Mouse (Mus musculus) ES-Bruce4 (cell line): ENCODE results near the gene Olfr1124. TPM values are rescaled to one million over a fixed set of nuclear protein-coding genes. Genes with fewer than 3 reads are reported as not detected.
"Not testable (repeated sequence)": the region's sequence is repeated elsewhere in the genome, so short reads cannot be mapped to it uniquely, and the experiment has no call there.

ENCODE experiments used
- H3K27ac ChIP-seq: 2 replicates; pipeline ENCODE4 v1.5.1; 2012; ENCODE audit warnings: low read length, inconsistent platforms; ENCODE audit not compliant: insufficient read depth
- H3K27me3 ChIP-seq: 2 replicates; pipeline ENCODE4 v1.6.1; 2012; ENCODE audit warnings: mild to moderate bottlenecking, low read length, inconsistent platforms; ENCODE audit not compliant: control insufficient read depth, poor library complexity, insufficient read depth, severe bottlenecking
- H3K36me3 ChIP-seq: 2 replicates; pipeline ENCODE4 v1.6.1; 2012; ENCODE audit warnings: inconsistent platforms, mild to moderate bottlenecking, low read length, moderate library complexity; ENCODE audit not compliant: control insufficient read depth, poor library complexity, insufficient read depth, severe bottlenecking
- H3K4me1 ChIP-seq: one replicate; pipeline ENCODE4 v1.8.1; 2011; ENCODE audit warnings: low read length; ENCODE audit not compliant: control insufficient read depth, insufficient read depth
- H3K4me3 ChIP-seq: 2 replicates; pipeline ENCODE4 v1.5.1; 2011; ENCODE audit warnings: low read depth, mild to moderate bottlenecking, low read length
- H3K9ac ChIP-seq: 2 replicates; pipeline ENCODE4 v1.6.1; 2012; ENCODE audit warnings: low read depth, mild to moderate bottlenecking, inconsistent platforms; ENCODE audit not compliant: poor library complexity, severe bottlenecking
- H3K9me3 ChIP-seq: replicated peaks from 2 replicates; pipeline ENCODE4 v1.6.1; 2012; ENCODE audit warnings: mild to moderate bottlenecking, low read length, inconsistent platforms; ENCODE audit not compliant: control insufficient read depth, poor library complexity, insufficient read depth, severe bottlenecking
- CTCF ChIP-seq: IDR thresholded peaks from one replicate; pipeline ENCODE4 v1.8.1; 2011; ENCODE audit warnings: low read depth, low read length
- EP300 ChIP-seq: IDR thresholded peaks from 2 replicates; pipeline ENCODE4 v1.6.1; 2011; ENCODE audit warnings: low read depth, low read length; ENCODE audit not compliant: insufficient read depth
- POLR2A ChIP-seq: IDR thresholded peaks from one replicate; pipeline ENCODE4 v1.8.1; 2011; ENCODE audit warnings: low read length; ENCODE audit not compliant: insufficient read depth
- polyA plus RNA-seq: library from polyadenylated mRNA; stranded (reverse); fragments of >200 nt; gene quantifications from 2 replicates; pipeline ENCODE4 v1.2.4, GENCODE M21; 2011; ENCODE audit warnings: low read depth; ENCODE audit not compliant: missing spikeins, insufficient read depth, insufficient read length

Gene Olfr1124
- not detected in 2 replicates for polyA plus RNA-seq

DNA sequence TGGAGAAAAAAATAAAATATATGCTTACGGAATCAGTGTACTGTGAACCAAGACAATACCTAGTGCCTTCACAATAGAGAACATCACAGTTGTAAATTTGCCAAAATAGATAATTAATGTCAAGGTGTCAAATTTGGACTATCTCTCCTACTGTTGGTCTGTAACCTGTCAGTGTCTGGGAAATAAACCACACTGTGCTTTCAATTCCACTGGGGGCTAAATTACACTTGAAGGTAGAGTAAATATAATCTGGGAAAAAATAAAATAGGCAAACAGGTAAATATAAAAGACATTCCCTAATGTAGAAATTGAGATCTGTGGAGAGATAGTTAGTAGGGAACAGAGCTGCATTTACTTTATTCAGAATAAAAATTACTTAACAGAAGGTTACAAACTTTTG lies at the start of gene Olfr1124:
Gene Olfr1124, plus strand, starts transcription at position 301 of the 400 bp plus-strand sequence.
- Histone ChIP-seq H3K4me1 (no peaks in the 10 kb centered on the region), H3K27me3 (no peaks in the 10 kb centered on the region), H3K4me3 (no peak within 1 kb of the TSS), H3K9ac (no peak within 1 kb of the TSS), H3K9me3 (no peaks in the 10 kb centered on the region), H3K27ac (no peak within 1 kb of the TSS), H3K36me3 (no peaks in the 10 kb centered on the region)
- TF ChIP-seq EP300 (no peak), CTCF (no peak), POLR2A (no peak)

DNA sequence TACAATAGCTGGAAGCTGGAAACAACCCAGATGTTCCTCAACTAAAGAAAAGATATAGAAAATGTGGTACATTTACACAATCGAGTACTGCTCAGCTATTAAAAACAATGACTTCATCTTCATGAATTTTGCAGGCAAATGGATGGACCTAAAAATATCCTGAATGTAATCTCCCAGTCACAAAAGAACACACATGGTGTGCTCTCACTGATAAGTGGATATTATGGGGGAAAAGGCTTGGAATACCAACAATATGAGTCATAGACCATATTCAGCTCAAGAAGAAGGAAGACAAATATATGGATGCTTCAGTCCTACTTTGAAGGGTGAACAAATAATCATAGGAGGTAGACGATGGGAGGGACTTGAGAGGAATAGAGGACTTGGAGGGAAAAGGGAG lies 46.1 kb upstream of the Olfr1124 start:
- no peaks in the 10 kb centered on the region for H3K9me3 ChIP-seq
- H3K27ac ChIP-seq = no peak overlapping the region
- H3K4me1 ChIP-seq = no peaks in the 10 kb centered on the region
- H3K27me3 ChIP-seq = no peaks in the 10 kb centered on the region
- H3K36me3 ChIP-seq = no peaks in the 10 kb centered on the region
- no peak overlapping the region for H3K4me3 ChIP-seq
- H3K9ac ChIP-seq = no peak overlapping the region
- TF ChIP-seq CTCF (no peak), EP300 (no peak), POLR2A (no peak)

DNA sequence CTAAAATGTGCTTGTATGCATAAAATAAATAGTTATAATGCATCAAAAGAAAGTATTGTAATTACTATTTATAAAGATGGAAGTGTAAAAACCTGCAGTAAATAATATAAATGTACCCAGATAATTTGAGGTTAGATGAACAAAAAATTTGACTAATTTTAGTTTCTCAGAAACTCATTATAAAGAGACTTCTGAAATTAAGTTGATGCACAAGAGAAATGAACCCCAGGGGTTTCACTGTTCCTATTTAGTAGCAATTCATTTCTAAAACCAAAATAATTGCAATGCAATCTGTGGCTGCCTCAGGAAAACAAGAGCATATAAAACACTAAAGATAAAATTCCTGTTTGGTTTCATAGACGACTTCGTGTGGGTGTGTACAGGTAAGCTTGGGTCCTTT lies 44.5 kb upstream of the Olfr1124 start, which contains the start of gene Olfr1122:
Gene Olfr1122, plus strand, starts transcription at position 301 of the 400 bp plus-strand sequence.
- no peaks in the 10 kb centered on the region for H3K4me1 ChIP-seq
- TF ChIP-seq EP300 = no peak
- TF ChIP-seq CTCF = no peak
- no peak for TF ChIP-seq POLR2A
- H3K4me3 ChIP-seq = no peak within 1 kb of the TSS
- H3K27ac ChIP-seq = no peak within 1 kb of the TSS
- no peak within 1 kb of the TSS for H3K9ac ChIP-seq
- no peaks in the 10 kb centered on the region for H3K9me3 ChIP-seq
- H3K27me3 ChIP-seq = no peaks in the 10 kb centered on the region
- H3K36me3 ChIP-seq = no peaks in the 10 kb centered on the region

DNA sequence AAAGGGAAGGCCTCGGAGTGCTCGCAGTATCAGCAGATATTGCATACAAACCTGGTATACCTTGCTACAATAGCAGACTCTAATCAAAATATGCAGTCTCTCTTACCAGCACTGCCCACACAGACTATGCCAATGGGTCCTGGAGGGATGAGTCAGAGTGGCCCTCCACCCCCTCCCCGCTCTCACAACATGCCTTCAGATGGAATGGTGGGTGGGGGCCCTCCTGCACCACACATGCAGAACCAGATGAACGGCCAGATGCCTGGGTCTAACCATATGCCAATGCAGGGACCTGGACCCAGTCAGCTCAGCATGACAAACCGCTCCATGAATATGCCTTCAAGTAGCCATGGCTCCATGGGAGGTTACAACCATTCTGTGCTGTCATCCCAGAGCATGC lies 36.5 kb upstream of the Olfr1124 start:
- H3K4me3 ChIP-seq, H3K27me3 ChIP-seq, H3K9me3 ChIP-seq, H3K4me1 ChIP-seq, H3K27ac ChIP-seq, H3K9ac ChIP-seq, H3K36me3 ChIP-seq: not testable (repeated sequence)

DNA sequence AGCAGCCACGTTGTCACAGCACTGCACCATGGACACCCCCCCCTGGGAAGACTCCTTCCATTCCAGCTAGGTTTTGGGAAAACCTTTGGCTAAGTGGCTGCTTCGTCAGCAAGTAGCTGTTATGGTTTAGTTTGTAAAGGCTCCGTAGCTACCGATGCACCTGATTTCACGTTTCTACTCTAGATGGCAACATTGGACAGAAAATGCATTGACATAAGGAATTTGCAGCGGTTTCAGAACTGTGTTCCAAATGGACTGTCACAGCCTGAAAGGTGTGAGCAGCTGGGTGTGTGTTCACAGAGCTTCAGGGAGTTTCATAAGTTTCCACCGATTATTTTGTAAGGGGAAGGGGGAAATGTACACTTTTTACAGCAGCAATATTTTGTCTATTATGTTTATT lies 35.4 kb upstream of the Olfr1124 start:
- H3K27ac ChIP-seq, H3K36me3 ChIP-seq, H3K9me3 ChIP-seq, H3K9ac ChIP-seq, H3K4me3 ChIP-seq, H3K4me1 ChIP-seq, H3K27me3 ChIP-seq: not testable (repeated sequence)

DNA sequence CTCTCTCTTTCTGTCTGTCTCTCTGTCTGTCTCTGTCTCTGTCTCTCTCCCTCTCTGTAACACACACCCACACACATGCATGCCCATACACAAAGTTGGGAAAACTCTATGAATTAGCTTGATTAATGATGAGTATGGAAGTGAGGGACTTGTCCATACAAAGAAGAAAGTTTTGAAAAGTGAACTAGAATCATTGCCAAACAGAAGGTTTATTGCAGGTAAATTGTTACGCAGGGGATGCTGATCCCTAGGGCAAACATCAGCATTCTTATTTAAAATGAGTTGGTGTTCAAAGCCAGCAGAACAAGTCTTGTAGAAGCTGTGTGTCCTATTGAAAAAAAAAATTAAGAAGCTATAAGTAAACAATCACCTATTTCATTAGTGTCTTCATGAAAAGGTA lies 13.7 kb upstream of the Olfr1124 start, which contains the start of gene Olfr1123:
Gene Olfr1123, plus strand, starts transcription at position 301 of the 400 bp plus-strand sequence.
- TF ChIP-seq POLR2A (no peak), CTCF (no peak), EP300 (no peak)
- H3K27me3 ChIP-seq = no peaks in the 10 kb centered on the region
- H3K4me3 ChIP-seq = no peak within 1 kb of the TSS
- H3K9me3 ChIP-seq = no peaks in the 10 kb centered on the region
- H3K9ac ChIP-seq = no peak within 1 kb of the TSS
- H3K4me1 ChIP-seq = no peaks in the 10 kb centered on the region
- no peaks in the 10 kb centered on the region for H3K36me3 ChIP-seq
- H3K27ac ChIP-seq = no peak within 1 kb of the TSS

DNA sequence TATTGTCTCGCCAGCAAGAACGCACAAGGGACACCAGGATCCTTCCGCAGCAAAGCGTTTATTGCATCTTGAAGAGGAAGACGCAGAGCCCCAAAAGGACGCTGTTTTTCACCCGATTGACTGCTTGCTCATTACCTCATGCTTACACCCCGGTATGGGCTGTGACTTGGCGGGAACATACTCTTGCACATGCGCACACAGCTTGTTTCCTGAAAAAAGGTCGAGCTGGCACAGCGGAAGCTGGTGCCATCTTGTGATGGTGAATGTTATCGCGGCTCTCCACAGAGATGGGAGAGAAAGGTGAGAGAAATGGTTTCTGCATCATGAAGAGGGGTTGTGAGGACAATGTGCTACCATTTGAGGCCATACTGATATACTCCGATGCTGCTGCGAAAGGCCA lies 7.7 kb downstream of the Olfr1124 start:
- no peaks in the 10 kb centered on the region for H3K4me1 ChIP-seq
- H3K27ac ChIP-seq = no peak overlapping the region
- H3K4me3 ChIP-seq = no peak overlapping the region
- TF ChIP-seq POLR2A = no peak
- peak; percentile 24 for TF ChIP-seq CTCF
- no peak overlapping the region for H3K9ac ChIP-seq
- H3K9me3 ChIP-seq = no peaks in the 10 kb centered on the region
- H3K36me3 ChIP-seq = no peaks in the 10 kb centered on the region
- H3K27me3 ChIP-seq = no peaks in the 10 kb centered on the region
